Mouse (Mus musculus) intestine, embryonic 14.5 days (tissue): ENCODE measurements around the gene Gpr137. TPM values are rescaled to one million over a fixed set of nuclear protein-coding genes. Genes with fewer than 3 reads are reported as not detected.
A peak's percentile ranks its signal among the peaks of the same experiment; 100 is the strongest.

Experiments
- ATAC-seq: fragments of 200-750 bp; cut with Nextera tagmentation; replicated peaks from 2 replicates; pipeline ENCODE4 v1.8.0; 2017; ENCODE audit warnings: low read depth, moderate number of reproducible peaks, moderate TSS enrichment, moderate library complexity; ENCODE audit not compliant: low FRiP score, low TSS enrichment
- DNase-seq: peaks from one replicate; pipeline ENCODE4 v3.0.0-alpha.2; 2018; ENCODE audit warnings: low spot score
- H3K27ac ChIP-seq: fragments of 300-500 bp; sonication (generic); 2 replicates; pipeline ENCODE4 v1.5.1; 2014; ENCODE audit warnings: low read depth, mild to moderate bottlenecking, control low read depth
- H3K27me3 ChIP-seq: fragments of 300-500 bp; sonication (generic); replicated peaks from 2 replicates; pipeline ENCODE4 v1.6.1; 2014; ENCODE audit warnings: low read length, control low read depth; ENCODE audit not compliant: control insufficient read depth, insufficient read depth
- H3K36me3 ChIP-seq: fragments of 300-500 bp; sonication (generic); 2 replicates; pipeline ENCODE4 v1.6.1; 2014; ENCODE audit warnings: low read length, control low read depth; ENCODE audit not compliant: control insufficient read depth, insufficient read depth
- H3K4me1 ChIP-seq: fragments of 300-500 bp; sonication (generic); replicated peaks from 2 replicates; pipeline ENCODE4 v1.6.1; 2014; ENCODE audit warnings: low read length, control low read depth, mixed read lengths; ENCODE audit not compliant: control insufficient read depth, insufficient read depth
- H3K4me2 ChIP-seq: fragments of 300-500 bp; sonication (generic); 2 replicates; pipeline ENCODE4 v1.6.1; 2014; ENCODE audit warnings: low read length
- H3K4me3 ChIP-seq: fragments of 300-500 bp; sonication (generic); 2 replicates; pipeline ENCODE4 v1.5.1; 2014; ENCODE audit warnings: low read depth, low read length, control low read depth, mixed read lengths
- H3K9ac ChIP-seq: fragments of 300-500 bp; sonication (generic); 2 replicates; pipeline ENCODE4 v1.6.1; 2014; ENCODE audit warnings: mild to moderate bottlenecking, low read length
- H3K9me3 ChIP-seq: fragments of 300-500 bp; sonication (generic); 2 replicates; pipeline ENCODE4 v1.6.1; 2016; ENCODE audit warnings: low read length, control low read depth; ENCODE audit not compliant: control insufficient read depth
- WGBS: fragments of 180-500 bp; shearing (Covaris S2); extraction: QIAGEN DNeasy Blood & Tissue Kit; methylation state at CpG from one replicate; pipeline ENCODE4 v1.1.7; 2014; 5-methylcytosine and 5-hydroxymethylcytosine counted together
- polyA plus RNA-seq: library from polyadenylated mRNA; unstranded; fragments of >200 nt; fragmentation: Nextera tagmentation; extraction: Ambion mirVana; gene quantifications from 2 replicates; pipeline ENCODE4 v1.2.1, GENCODE M21; 2014

Gene Gpr137
- polyA plus RNA-seq, 1 experiment from 2014 or later, result 20.2 TPM

GRCm38 (mm10) chr19:6983621-6984020, 41.3 kb upstream of the Gpr137 start:
- no peak for ATAC-seq
- WGBS, result 93% methylated on average over 5 of the region's 5 CpGs

GRCm38 (mm10) chr19:6981465-6981864, 39.2 kb upstream of the Gpr137 start:
- H3K27me3 ChIP-seq, result no peaks in the 10 kb centered on the region
- H3K36me3 ChIP-seq, result peaks cover 53% of the 10 kb centered on the region
- H3K27ac ChIP-seq, result no peak overlapping the region
- DNase-seq (no peak), ATAC-seq (no peak)
- no peaks in the 10 kb centered on the region for H3K9me3 ChIP-seq
- peak overlapping the region; percentile 70; the same call in 1 of the 2 replicates for H3K4me3 ChIP-seq
- peak overlapping the region; percentile 82; the same call in 1 of the 2 replicates for H3K4me2 ChIP-seq
- no peak overlapping the region for H3K9ac ChIP-seq
- WGBS, result 87% methylated on average over 4 of the region's 4 CpGs
- H3K4me1 ChIP-seq, result peaks cover 26% of the 10 kb centered on the region

More at GRCm38 (mm10) chr19:6983621-6984020, 41.3 kb upstream of the Gpr137 start:
- Histone ChIP-seq H3K4me3 (no peak overlapping the region), H3K27me3 (no peaks in the 10 kb centered on the region), H3K36me3 (peaks cover 35% of the 10 kb centered on the region), H3K9ac (no peak overlapping the region), H3K4me1 (peaks cover 27% of the 10 kb centered on the region), H3K27ac (no peak overlapping the region), H3K9me3 (no peaks in the 10 kb centered on the region), H3K4me2 (no peak overlapping the region)
- DNase-seq, result no peak

GRCm38 (mm10) chr19:6980381-6981093, 38.3 kb upstream of the Gpr137 start, which contains the start of gene Fkbp2:
Gene Fkbp2, minus strand, starts transcription at chr19:6980501.
- Histone ChIP-seq H3K27me3 (no peaks in the 10 kb centered on the region), H3K4me3 (peak within 1 kb of the TSS; percentile 70), H3K27ac (peak within 1 kb of the TSS; percentile 85), H3K9ac (peak within 1 kb of the TSS; percentile 82), H3K4me1 (peaks cover 27% of the 10 kb centered on the region), H3K36me3 (peaks cover 53% of the 10 kb centered on the region), H3K9me3 (no peaks in the 10 kb centered on the region), H3K4me2 (peak within 1 kb of the TSS; percentile 82)
- peak; percentile 99 for DNase-seq
- ATAC-seq, result peak; percentile 86
- 2% methylated on average over 38 of the region's 38 CpGs for WGBS

GRCm38 (mm10) chr19:6979486-6980380, 37.5 kb upstream of the Gpr137 start:
- Histone ChIP-seq H3K36me3 (peaks cover 45% of the 10 kb centered on the region), H3K4me1 (peaks cover 27% of the 10 kb centered on the region), H3K9ac (peak overlapping the region; percentile 82), H3K4me3 (peak overlapping the region; percentile 70), H3K4me2 (peak overlapping the region; percentile 82), H3K9me3 (no peaks in the 10 kb centered on the region), H3K27me3 (no peaks in the 10 kb centered on the region), H3K27ac (peak overlapping the region; percentile 85)
- DNase-seq (peak; percentile 100), ATAC-seq (peak; percentile 86)
- WGBS, result under 1% methylated on average over 59 of the region's 59 CpGs

GRCm38 (mm10) chr19:6979001-6979479, 36.8 kb upstream of the Gpr137 start:
- Histone ChIP-seq H3K4me3 (peak overlapping the region; percentile 70), H3K4me2 (peak overlapping the region; percentile 82), H3K4me1 (peaks cover 27% of the 10 kb centered on the region), H3K36me3 (peaks cover 41% of the 10 kb centered on the region), H3K27ac (peak overlapping the region; percentile 10), H3K9me3 (no peaks in the 10 kb centered on the region), H3K9ac (peak overlapping the region; percentile 38), H3K27me3 (no peaks in the 10 kb centered on the region)
- ATAC-seq (no peak), DNase-seq (peak; percentile 66)
- WGBS, result 11% methylated on average over 11 of the region's 11 CpGs

GRCm38 (mm10) chr19:6978639-6978974, 36.3 kb upstream of the Gpr137 start:
- Histone ChIP-seq H3K27ac (peak overlapping the region; percentile 10), H3K9ac (peak overlapping the region; percentile 38), H3K27me3 (no peaks in the 10 kb centered on the region), H3K4me3 (peak overlapping the region; percentile 70), H3K4me2 (peak overlapping the region; percentile 82), H3K36me3 (peaks cover 37% of the 10 kb centered on the region), H3K4me1 (peaks cover 27% of the 10 kb centered on the region), H3K9me3 (no peaks in the 10 kb centered on the region)
- ATAC-seq (no peak), DNase-seq (no peak)
- 35% methylated on average over 3 of the region's 3 CpGs for WGBS

GRCm38 (mm10) chr19:6977759-6978638, 35.7 kb upstream of the Gpr137 start:
- Histone ChIP-seq H3K9ac (peak overlapping the region; percentile 38; the same call in 1 of the 2 replicates), H3K27me3 (no peaks in the 10 kb centered on the region), H3K27ac (peak overlapping the region; percentile 10; the same call in 1 of the 2 replicates), H3K36me3 (peaks cover 32% of the 10 kb centered on the region), H3K4me1 (peaks cover 27% of the 10 kb centered on the region), H3K9me3 (no peaks in the 10 kb centered on the region), H3K4me3 (peak overlapping the region; percentile 70; the same call in 1 of the 2 replicates), H3K4me2 (peak overlapping the region; percentile 82)
- 76% methylated on average over 13 of the region's 13 CpGs for WGBS
- ATAC-seq, result no peak
- no peak for DNase-seq
